Mouse (Mus musculus): ENCODE measurements around the gene AC134908.4.

Gene AC134908.4

GRCm38 (mm10) chr17:25795609-25796092 lies at the start of gene AC134908.4:
Gene AC134908.4 (minus strand): TSS chr17:25795659.
- DNase-seq (ENCODE audit: inconsistent ontology term): peak; percentile 94

- peak; percentile 96 for DNase-seq (ENCODE audit: inconsistent ontology term)
Measured at GRCm38 (mm10) chr17:25844396-25844901, 49.0 kb upstream of the AC134908.4 start, which contains the start of gene Rhot2. Gene Rhot2 (minus strand): TSS chr17:25844851.

- DNase-seq (ENCODE audit: inconsistent ontology term): no peak
Measured at GRCm38 (mm10) chr17:25843636-25844395, 48.4 kb upstream of the AC134908.4 start.

GRCm38 (mm10) chr17:25843122-25843521 lies 47.7 kb upstream of the AC134908.4 start:
- DNase-seq (ENCODE audit: inconsistent ontology term): no peak

- DNase-seq (ENCODE audit: inconsistent ontology term): no peak
Measured at GRCm38 (mm10) chr17:25842509-25842908, 47.0 kb upstream of the AC134908.4 start.

- DNase-seq (ENCODE audit: inconsistent ontology term): no peak
Measured at GRCm38 (mm10) chr17:25841117-25841880, 45.8 kb upstream of the AC134908.4 start, which contains the start of gene Gm20683. Gene Gm20683 (minus strand): TSS chr17:25841763.

GRCm38 (mm10) chr17:25840519-25840918 lies 45.1 kb upstream of the AC134908.4 start:
- DNase-seq (ENCODE audit: inconsistent ontology term): no peak

- no peak for DNase-seq (ENCODE audit: inconsistent ontology term)
Measured at GRCm38 (mm10) chr17:25839455-25840235, 44.2 kb upstream of the AC134908.4 start.

- DNase-seq (ENCODE audit: inconsistent ontology term): no peak
Measured at GRCm38 (mm10) chr17:25838904-25839303, 43.4 kb upstream of the AC134908.4 start.

GRCm38 (mm10) chr17:25837533-25837932 lies 42.1 kb upstream of the AC134908.4 start:
- peak; percentile 48 for DNase-seq (ENCODE audit: inconsistent ontology term)

- DNase-seq (ENCODE audit: inconsistent ontology term): peak; percentile 82
Measured at GRCm38 (mm10) chr17:25837076-25837410, 41.6 kb upstream of the AC134908.4 start, which contains the start of gene Rhbdl1. Gene Rhbdl1 (minus strand): TSS chr17:25837295.

- peak; percentile 32 for DNase-seq (ENCODE audit: inconsistent ontology term)
Measured at GRCm38 (mm10) chr17:25836397-25837075, 41.1 kb upstream of the AC134908.4 start.

- DNase-seq (ENCODE audit: inconsistent ontology term): no peak
Measured at GRCm38 (mm10) chr17:25835816-25836215, 40.4 kb upstream of the AC134908.4 start.

GRCm38 (mm10) chr17:25835301-25835700 lies 39.8 kb upstream of the AC134908.4 start:
- no peak for DNase-seq (ENCODE audit: inconsistent ontology term)

GRCm38 (mm10) chr17:25834595-25835222 lies 39.2 kb upstream of the AC134908.4 start:
- no peak for DNase-seq (ENCODE audit: inconsistent ontology term)

- no peak for DNase-seq (ENCODE audit: inconsistent ontology term)
Measured at GRCm38 (mm10) chr17:25833961-25834594, 38.6 kb upstream of the AC134908.4 start.

GRCm38 (mm10) chr17:25833291-25833663 lies 37.8 kb upstream of the AC134908.4 start, which contains the start of gene Stub1:
Gene Stub1 (minus strand): TSS chr17:25833404.
- peak; percentile 95 for DNase-seq (ENCODE audit: inconsistent ontology term)

- DNase-seq (ENCODE audit: inconsistent ontology term): peak; percentile 100
Measured at GRCm38 (mm10) chr17:25832436-25833290, 37.2 kb upstream of the AC134908.4 start.

Measured in Muller cell, postnatal 12 days (primary cell).